Mouse (Mus musculus) bone marrow, adult 2 months (tissue): ENCODE measurements around the gene Myadm. TPM values are rescaled to one million over a fixed set of nuclear protein-coding genes. Genes with fewer than 3 reads are reported as not detected.

ENCODE experiments used
- H3K27ac ChIP-seq: fragments of 200-500 bp; 2 replicates; pipeline ENCODE4 v1.5.1; 2012; ENCODE audit warnings: low read depth, mild to moderate bottlenecking, control low read depth, inconsistent platforms, low read length; ENCODE audit not compliant: control insufficient read depth, poor library complexity, insufficient read depth
- H3K4me1 ChIP-seq: fragments of 200-500 bp; 2 replicates; pipeline ENCODE4 v1.6.1; 2011; ENCODE audit warnings: low read length; ENCODE audit not compliant: control insufficient read depth, insufficient read depth
- H3K4me3 ChIP-seq: fragments of 200-500 bp; replicated peaks from 2 replicates; pipeline ENCODE3; 2011; ENCODE audit warnings: mild to moderate bottlenecking, low read depth, low read length, control low read depth; ENCODE audit not compliant: control insufficient read depth
- CTCF ChIP-seq: fragments of 200-500 bp; IDR thresholded peaks from 2 replicates; pipeline ENCODE4 v1.5.1; 2011; ENCODE audit warnings: low read length, control low read depth; ENCODE audit not compliant: control insufficient read depth, insufficient read depth
- POLR2A ChIP-seq: fragments of 200-500 bp; IDR thresholded peaks from 2 replicates; pipeline ENCODE4 v1.6.1; 2011; ENCODE audit warnings: low read depth, mild to moderate bottlenecking, control low read depth, low read length, borderline replicate concordance; ENCODE audit not compliant: control insufficient read depth
- WGBS: fragments of 180-500 bp; shearing (Covaris S2); methylation state at CpG from one replicate; pipeline ENCODE4 v1.1.7; 2018; 5-methylcytosine and 5-hydroxymethylcytosine counted together
- polyA plus RNA-seq: library from polyadenylated mRNA; stranded (reverse); fragments of >200 nt; gene quantifications from 2 replicates; pipeline ENCODE4 v1.2.4, GENCODE M21; 2011; ENCODE audit warnings: low replicate concordance; ENCODE audit not compliant: missing spikeins, insufficient read depth, insufficient read length

Gene Myadm
- polyA plus RNA-seq, 1 experiment = 19.7 TPM

DNA sequence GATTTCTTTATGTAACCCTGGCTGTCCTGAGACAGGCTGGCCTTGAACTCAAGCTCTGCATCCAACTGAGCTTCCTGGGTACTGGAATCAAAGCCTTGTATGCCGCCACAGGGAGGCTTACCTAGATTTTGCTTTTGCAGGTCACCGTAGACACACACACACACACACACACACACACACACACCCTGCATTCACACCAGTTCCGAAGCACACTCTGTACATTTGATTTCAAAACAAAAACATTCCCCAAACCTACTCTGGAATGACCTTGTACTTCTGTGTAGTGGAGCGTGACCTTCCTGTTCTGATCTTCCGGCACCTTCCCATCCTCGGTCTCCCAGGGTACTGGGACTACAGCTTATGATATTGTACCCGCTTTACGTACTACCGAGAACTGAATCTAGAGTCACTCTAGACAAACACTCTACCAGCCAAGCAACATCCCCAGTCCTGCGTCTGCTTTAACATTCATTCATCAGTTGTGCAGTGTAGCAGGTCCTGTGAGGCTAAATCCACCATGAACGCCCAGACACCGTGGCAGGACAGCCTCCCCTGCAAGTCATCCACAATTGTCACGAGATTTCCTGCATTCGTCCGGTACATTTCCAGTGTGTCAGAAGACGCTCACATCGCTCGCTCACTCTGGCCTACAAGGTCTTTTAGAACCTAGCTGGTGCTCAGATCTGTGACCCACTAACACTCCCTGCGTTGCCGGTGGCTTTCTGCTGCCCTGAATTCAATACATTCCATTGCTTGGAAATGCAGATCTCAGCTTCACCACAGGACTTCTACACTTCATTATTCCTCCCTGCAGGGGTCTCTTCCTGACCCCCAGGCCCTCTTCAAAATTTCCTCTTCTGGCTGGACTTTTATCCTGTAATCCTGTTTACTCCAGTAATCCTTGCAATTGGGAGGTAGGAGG is 58.7 kb downstream of the Myadm start:
- H3K27ac ChIP-seq = no peak overlapping the region
- 80% methylated on average over 20 of the region's 20 CpGs for WGBS
- H3K4me3 ChIP-seq = no peak overlapping the region
- H3K4me1 ChIP-seq = no peaks in the 10 kb centered on the region
- TF ChIP-seq POLR2A = no peak
- TF ChIP-seq CTCF = no peak

DNA sequence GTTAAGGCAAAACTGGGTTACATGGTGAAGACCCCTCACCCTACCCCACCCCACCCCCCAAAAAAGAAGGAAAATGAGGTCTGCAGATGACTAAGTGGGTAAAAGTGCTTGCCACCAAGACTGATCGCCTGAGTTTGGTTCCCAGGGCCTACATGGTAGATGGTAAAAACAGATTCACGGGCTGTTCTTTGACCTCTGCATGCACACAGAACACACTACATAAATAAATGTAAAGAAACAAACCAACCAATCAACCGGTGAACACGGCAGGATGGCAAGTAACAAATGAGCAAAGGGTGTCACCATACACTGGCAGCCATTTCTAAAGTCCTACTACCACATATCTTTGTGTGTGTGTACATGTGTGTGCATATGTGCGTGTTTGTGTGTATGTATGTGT is 59.4 kb downstream of the Myadm start:
- no peak overlapping the region for H3K27ac ChIP-seq
- no peak for TF ChIP-seq CTCF
- no peak for TF ChIP-seq POLR2A
- WGBS = 72% methylated on average over 5 of the region's 5 CpGs
- no peak overlapping the region for H3K4me3 ChIP-seq
- H3K4me1 ChIP-seq = no peaks in the 10 kb centered on the region

DNA sequence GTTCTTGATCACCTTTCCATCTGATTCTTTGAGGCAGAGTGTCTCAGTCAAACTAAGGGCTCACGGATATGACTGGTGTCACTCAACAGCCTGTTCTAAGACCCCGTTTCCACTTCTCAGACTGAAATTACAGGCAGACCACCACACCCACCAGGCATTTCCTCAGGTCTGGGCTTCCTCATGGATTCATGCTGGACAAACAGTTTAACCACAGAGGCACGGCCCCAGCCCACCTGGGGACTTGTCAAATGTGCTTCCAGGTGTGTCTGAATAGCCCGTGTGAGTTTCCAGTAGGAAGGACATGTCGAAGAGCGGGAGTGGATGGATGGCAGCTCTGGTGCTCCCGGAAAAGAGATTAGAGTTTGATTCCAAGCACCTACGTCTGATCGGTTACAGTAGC is 60.9 kb downstream of the Myadm start:
- H3K27ac ChIP-seq = no peak overlapping the region
- WGBS = 80% methylated on average over 9 of the region's 9 CpGs

More for the DNA sequence above, 60.9 kb downstream of the Myadm start:
- Histone ChIP-seq H3K4me3 (no peak overlapping the region), H3K4me1 (no peaks in the 10 kb centered on the region)
- no peak for TF ChIP-seq CTCF
- TF ChIP-seq POLR2A = no peak

Other genes with a start within 250 kb of the Myadm start
- 5.3 TPM in 1 of 2 replicates, not detected in the other for gene AU018091, start 119.9 kb upstream of the Myadm start, polyA plus RNA-seq
- 1.2 and 7.9 TPM in 2 replicates for gene Nlrp12, start 39.3 kb upstream of the Myadm start, polyA plus RNA-seq
- gene Prkcg, start 99 bp downstream of the Myadm start, polyA plus RNA-seq = 1.1 and 3.2 TPM in 2 replicates
- 0.74 and 2.0 TPM in 2 replicates for gene Cacng7, start 43.9 kb downstream of the Myadm start, polyA plus RNA-seq
- gene Cacng8, start 101.6 kb downstream of the Myadm start, polyA plus RNA-seq = not detected in 2 replicates
- not detected in 2 replicates for gene Cacng6, start 135.1 kb downstream of the Myadm start, polyA plus RNA-seq
- gene Tarm1, start 213.5 kb downstream of the Myadm start, polyA plus RNA-seq = 7.8 and 11.9 TPM in 2 replicates